Mouse (Mus musculus): ENCODE measurements around the gene Apba2.

Apba2 gene

DNA sequence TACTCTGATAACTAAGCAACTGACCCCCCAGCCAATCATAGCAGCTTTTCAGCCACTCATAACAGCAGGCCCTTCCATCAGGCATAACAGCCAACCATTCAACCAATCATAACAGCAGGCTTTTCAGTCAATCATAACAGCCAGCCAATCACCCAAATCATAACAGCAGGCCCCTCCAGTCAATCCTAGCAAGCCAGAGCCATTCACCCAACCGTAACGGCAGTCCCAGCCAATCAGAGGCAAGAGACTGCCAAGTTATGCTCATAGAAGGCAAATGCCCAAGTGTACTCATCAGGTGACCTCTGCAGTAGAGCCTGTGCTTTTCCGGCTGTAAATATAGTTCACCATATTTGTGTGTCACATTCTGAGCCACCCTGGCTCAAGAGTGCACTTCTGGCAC lies 85.1 kb downstream of the Apba2 start:
- DNase-seq (ENCODE audit: low spot score) = no peak

DNA sequence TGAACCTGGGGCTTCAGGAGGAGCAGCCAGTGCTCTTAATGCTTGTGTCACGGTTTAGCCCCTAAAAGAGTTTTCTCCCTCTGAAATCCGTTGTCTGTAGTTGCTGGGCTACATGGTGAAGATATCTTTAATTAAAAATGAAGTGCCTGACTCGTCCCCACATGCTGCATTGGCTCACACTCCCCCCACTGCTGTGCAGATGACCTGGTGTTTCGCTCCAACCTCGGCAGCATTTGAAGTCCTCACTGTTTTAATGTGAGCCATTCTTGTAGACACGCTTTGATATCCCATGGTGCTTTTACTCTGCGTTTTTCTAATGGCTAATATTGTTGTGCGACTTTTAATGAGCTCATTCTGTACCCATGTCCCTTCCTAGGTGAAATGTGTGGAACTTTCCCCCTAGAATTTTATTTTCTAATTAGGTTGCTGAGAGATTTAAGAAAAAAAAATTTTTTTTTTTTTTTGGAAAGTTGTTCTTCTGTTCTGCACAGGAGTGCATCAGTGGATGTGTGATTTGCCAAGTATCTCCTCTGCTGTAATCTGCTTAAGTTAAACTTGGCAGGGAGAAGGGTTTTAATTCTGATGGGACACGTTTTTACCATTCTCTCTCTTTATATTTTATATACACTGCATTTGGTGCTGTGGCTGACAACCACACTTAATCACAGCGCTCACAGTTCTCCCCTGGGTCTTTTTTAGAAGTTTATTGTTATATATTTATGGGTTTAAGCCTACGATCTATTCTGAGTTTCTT lies 87.3 kb downstream of the Apba2 start:
- DNase-seq (ENCODE audit: low spot score) = no peak

DNA sequence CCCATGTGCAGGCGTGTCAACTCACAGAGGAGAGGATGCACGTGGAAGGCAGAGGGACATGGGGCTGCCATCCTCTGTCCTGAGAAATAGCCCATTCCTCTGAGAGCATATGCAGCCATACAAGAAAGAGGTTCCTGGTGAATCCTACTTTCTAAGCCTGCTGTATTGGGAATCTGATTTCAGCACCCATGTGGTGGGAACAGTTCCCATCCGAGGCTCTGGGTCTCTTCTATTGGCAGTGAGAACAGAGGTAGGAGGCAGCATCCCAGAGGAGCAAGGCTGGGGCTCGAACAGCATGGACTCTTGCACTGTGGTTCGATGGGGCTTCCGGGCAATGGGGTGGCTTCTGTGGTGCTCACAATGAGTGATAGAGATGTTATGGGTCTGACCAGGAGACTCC lies 93.8 kb downstream of the Apba2 start:
- DNase-seq (ENCODE audit: low spot score) = no peak

DNA sequence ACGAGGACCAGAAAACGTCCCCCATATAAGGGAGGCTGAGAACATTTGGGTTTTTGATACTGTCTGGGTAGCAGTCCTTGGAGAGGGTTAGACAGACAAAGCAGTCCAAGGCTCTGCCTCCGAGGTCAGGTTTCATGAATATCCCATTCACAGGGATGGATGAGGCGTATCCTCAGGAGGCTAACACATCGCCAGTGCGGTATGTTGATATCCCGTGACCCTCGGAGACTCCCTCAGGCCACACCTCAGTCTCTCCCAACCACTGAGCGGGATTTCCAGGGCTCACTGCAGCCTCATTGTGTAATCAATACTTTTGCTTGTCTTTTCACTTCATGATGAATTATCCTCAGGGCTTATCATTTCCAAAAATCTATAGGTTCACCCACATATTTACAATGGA lies 95.1 kb downstream of the Apba2 start:
- no peak for DNase-seq (ENCODE audit: low spot score)

- DNase-seq (ENCODE audit: low spot score) = no peak
These were observed 108.4 kb downstream of the Apba2 start for GRCm38 (mm10) chr7:64609866-64610265.

GRCm38 (mm10) chr7:64610875-64611274 lies 109.4 kb downstream of the Apba2 start:
- no peak for DNase-seq (ENCODE audit: low spot score)

DNA sequence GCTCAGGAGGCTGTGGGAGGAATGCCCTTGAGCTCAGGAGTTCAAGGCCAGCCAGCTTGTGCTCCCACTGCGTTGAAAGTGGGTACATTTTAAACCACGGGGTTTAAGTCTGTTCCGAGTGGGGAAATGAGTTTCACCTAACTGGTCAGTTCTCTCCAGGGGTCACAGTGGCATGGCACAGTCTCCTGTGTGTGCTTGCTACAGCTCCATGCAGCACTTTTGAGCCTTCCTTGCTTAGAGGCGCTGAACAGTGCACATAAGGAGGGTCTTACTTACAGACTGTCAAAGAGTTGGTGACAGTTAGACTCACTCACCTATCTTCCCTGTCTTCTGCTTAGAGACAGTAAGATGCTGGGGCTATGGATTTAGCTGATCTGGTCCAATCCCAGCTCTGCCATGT lies 117.8 kb downstream of the Apba2 start:
- DNase-seq (ENCODE audit: low spot score) = no peak

GRCm38 (mm10) chr7:64626494-64626893 lies 125.0 kb downstream of the Apba2 start:
- no peak for DNase-seq (ENCODE audit: low spot score)

GRCm38 (mm10) chr7:64627972-64628655 lies 126.6 kb downstream of the Apba2 start:
- no peak for DNase-seq (ENCODE audit: low spot score)

GRCm38 (mm10) chr7:64630697-64631096 lies 129.2 kb downstream of the Apba2 start:
- DNase-seq (ENCODE audit: low spot score) = no peak

DNA sequence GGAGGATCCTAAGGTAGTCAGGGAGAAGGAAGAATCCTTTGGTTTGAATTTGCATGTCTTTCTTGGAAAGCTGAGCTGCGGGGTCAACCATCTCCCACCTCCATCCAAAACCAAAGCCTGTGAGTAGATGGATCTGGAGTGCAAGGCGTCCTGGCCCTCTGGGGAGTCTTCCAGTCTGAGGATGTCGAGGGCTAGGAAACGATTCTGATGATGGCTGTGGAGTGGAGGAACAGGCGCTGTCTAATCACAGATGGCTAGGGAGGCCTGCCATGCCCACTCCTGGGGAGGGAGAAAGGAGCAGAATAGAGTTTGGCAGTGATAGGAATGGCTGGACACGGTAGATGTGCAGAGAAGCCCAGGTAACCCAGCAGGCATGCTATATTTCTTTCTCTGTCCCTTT lies 129.6 kb downstream of the Apba2 start:
- DNase-seq (ENCODE audit: low spot score) = no peak

- no peak for DNase-seq (ENCODE audit: low spot score)
These were observed 130.4 kb downstream of the Apba2 start for GRCm38 (mm10) chr7:64631781-64632351.

DNA sequence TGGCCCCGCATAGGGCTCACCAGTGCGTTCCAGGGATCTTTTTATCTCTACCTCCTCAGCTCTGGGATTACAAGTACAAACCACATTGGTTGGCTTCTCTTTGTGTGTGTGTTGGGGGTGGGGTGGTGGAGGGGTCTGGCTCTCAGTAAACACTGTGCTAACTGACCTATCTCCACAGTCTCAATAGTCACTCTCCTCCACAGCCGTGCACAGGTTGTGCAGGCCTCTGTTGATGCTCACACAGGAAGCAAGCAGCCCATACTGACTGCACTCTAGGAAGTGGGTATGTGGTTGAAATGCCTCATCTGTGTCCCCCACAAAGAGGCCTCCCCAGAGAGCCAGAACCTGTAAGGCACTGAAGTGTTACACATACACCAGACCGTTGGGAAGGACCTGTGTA lies 131.7 kb downstream of the Apba2 start:
- DNase-seq (ENCODE audit: low spot score) = no peak

GRCm38 (mm10) chr7:64633916-64634315 lies 132.4 kb downstream of the Apba2 start:
- no peak for DNase-seq (ENCODE audit: low spot score)

GRCm38 (mm10) chr7:64634482-64634881 lies 133.0 kb downstream of the Apba2 start:
- no peak for DNase-seq (ENCODE audit: low spot score)

GRCm38 (mm10) chr7:64638922-64639321 lies 137.4 kb downstream of the Apba2 start:
- no peak for DNase-seq (ENCODE audit: low spot score)

GRCm38 (mm10) chr7:64640651-64641050 lies 139.1 kb downstream of the Apba2 start:
- no peak for DNase-seq (ENCODE audit: low spot score)

- DNase-seq (ENCODE audit: low spot score) = no peak
These were observed 141.4 kb downstream of the Apba2 start for GRCm38 (mm10) chr7:64642903-64643302.

GRCm38 (mm10) chr7:64645458-64645857 lies 144.0 kb downstream of the Apba2 start:
- DNase-seq (ENCODE audit: low spot score) = no peak

GRCm38 (mm10) chr7:64646046-64646445 lies 144.5 kb downstream of the Apba2 start:
- DNase-seq (ENCODE audit: low spot score) = no peak

DNA sequence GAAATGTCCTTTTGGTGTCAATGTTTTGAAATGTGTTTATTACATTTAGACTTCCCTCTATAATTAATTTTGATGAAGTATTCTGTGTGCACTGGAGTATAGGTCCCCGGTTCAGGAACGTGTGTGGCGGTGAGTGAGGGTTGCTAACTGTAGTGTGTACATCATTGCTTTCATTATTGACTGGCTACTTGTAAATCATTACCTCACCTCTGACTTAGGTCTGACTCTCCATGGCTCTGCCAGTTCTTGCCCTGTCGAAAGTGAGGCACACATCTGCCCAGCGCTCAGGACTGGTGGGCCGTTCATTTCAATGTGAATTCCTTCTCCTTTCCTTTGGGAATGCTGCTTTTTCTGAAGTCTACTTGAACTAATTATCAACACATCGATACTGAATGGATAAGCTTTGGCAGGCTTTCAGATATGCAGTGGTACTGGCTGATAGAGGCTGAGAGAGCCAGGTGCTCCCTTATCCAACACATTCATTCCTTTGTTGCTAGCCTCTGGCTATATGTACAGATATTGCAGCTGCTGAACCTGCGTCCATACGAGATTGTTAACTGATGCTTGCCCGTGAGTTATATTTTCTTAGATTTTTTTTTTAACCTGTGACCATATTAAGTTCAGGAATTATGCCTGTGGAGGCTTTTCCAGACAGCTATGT lies 147.6 kb downstream of the Apba2 start:
- no peak for DNase-seq (ENCODE audit: low spot score)

- DNase-seq (ENCODE audit: low spot score) = no peak
These were observed 150.5 kb downstream of the Apba2 start for GRCm38 (mm10) chr7:64651963-64652362.

DNA sequence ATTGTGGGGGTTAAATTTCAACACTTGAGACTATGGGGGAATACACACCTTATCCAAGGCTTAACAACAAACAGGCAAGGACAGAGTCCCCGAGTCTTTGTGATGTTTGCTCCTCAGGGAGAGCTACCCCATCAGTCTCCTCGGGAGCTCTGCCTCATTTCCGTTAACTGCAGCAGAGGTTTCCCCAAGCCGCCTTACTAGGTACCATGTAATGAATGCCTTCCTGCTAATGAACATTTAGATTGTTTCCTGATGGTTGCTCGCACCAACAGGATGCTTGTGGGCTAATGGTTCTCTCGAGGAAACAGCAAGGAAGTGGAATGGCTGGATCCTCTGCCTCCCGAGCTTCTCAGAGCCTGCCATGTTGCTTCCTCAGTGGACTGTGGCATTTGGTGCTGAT lies 155.3 kb downstream of the Apba2 start:
- no peak for DNase-seq (ENCODE audit: low spot score)
